Mouse (Mus musculus): ENCODE results near the gene Gcg.
A peak's percentile ranks its signal among the peaks of the same experiment; 100 is the strongest.

Gcg gene

GRCm38 (mm10) chr2:62460231-62460710, 23.2 kb downstream of the Gcg start:
- peak; percentile 41 to 61 for DNase-seq (ENCODE audit: low spot score in 2 of 2)

GRCm38 (mm10) chr2:62459241-62460174, 23.9 kb downstream of the Gcg start:
- DNase-seq (ENCODE audit: low spot score in 2 of 2) = no peak

GRCm38 (mm10) chr2:62458070-62458469, 25.4 kb downstream of the Gcg start:
- DNase-seq (ENCODE audit: low spot score in 2 of 2) = no peak

GRCm38 (mm10) chr2:62454991-62455390, 28.5 kb downstream of the Gcg start:
- no peak for DNase-seq (ENCODE audit: low spot score in 2 of 2)

GRCm38 (mm10) chr2:62454033-62454432, 29.4 kb downstream of the Gcg start:
- no peak for DNase-seq (ENCODE audit: low spot score in 2 of 2)

GRCm38 (mm10) chr2:62450364-62450763, 33.1 kb downstream of the Gcg start:
- DNase-seq (ENCODE audit: low spot score in 2 of 2) = no peak

GRCm38 (mm10) chr2:62449692-62450346, 33.6 kb downstream of the Gcg start:
- no peak for DNase-seq (ENCODE audit: low spot score in 2 of 2)

- DNase-seq (ENCODE audit: low spot score in 2 of 2) = no peak
Measured at GRCm38 (mm10) chr2:62440802-62441544, 42.5 kb downstream of the Gcg start.

- no peak for DNase-seq (ENCODE audit: low spot score in 2 of 2)
Measured at GRCm38 (mm10) chr2:62440083-62440482, 43.4 kb downstream of the Gcg start.

- DNase-seq (ENCODE audit: low spot score in 2 of 2) = no peak
Measured at GRCm38 (mm10) chr2:62431245-62431795, 52.1 kb downstream of the Gcg start.

- no peak for DNase-seq (ENCODE audit: low spot score in 2 of 2)
Measured at GRCm38 (mm10) chr2:62425941-62426340, 57.5 kb downstream of the Gcg start.

Measured in right cerebral cortex, postnatal 10 days (tissue).